Mouse (Mus musculus) mature B cell (primary cell): Measurements from ENCODE around the gene Tstd1.

ENCODE experiments used
- in situ Hi-C: fragments of 300-500 bp; cut with MboI; formaldehyde crosslinking; loops from 2 replicates; pipeline ENCODE4 v1.14.3; 2019

Gene Tstd1

GRCm38 (mm10) chr1:171419291-171419882 lies 715 bp downstream of the Tstd1 start:
- in situ Hi-C loops, result no loop called here

GRCm38 (mm10) chr1:171419905-171420304 lies 1.2 kb downstream of the Tstd1 start:
- in situ Hi-C loops, result no loop called here

GRCm38 (mm10) chr1:171422504-171423095 lies 3.9 kb downstream of the Tstd1 start:
- in situ Hi-C loops, result no loop called here

- in situ Hi-C loops, result no loop called here
Measured at GRCm38 (mm10) chr1:171424638-171425037, 6.0 kb downstream of the Tstd1 start.

GRCm38 (mm10) chr1:171425126-171425525 lies 6.5 kb downstream of the Tstd1 start:
- in situ Hi-C loops, result no loop called here

- in situ Hi-C loops, result no loop called here
Measured at GRCm38 (mm10) chr1:171432158-171432557, 13.5 kb downstream of the Tstd1 start.

GRCm38 (mm10) chr1:171435288-171435814 lies 16.7 kb downstream of the Tstd1 start:
- in situ Hi-C loops, result no loop called here

- in situ Hi-C loops, result no loop called here
Measured at GRCm38 (mm10) chr1:171435974-171436373, 17.3 kb downstream of the Tstd1 start.

- in situ Hi-C loops, result no loop called here
Measured at GRCm38 (mm10) chr1:171437264-171438013, 18.8 kb downstream of the Tstd1 start, which contains the start of gene F11r. TSS of gene F11r (plus strand) at chr1:171437535.

GRCm38 (mm10) chr1:171438014-171438670 lies 19.5 kb downstream of the Tstd1 start:
- in situ Hi-C loops, result no loop called here

- in situ Hi-C loops, result no loop called here
Measured at GRCm38 (mm10) chr1:171439072-171439471, 20.4 kb downstream of the Tstd1 start.

- in situ Hi-C loops, result no loop called here
Measured at GRCm38 (mm10) chr1:171440025-171440725, 21.5 kb downstream of the Tstd1 start.

GRCm38 (mm10) chr1:171441466-171442412 lies 23.1 kb downstream of the Tstd1 start:
- in situ Hi-C loops, result no loop called here

- in situ Hi-C loops, result no loop called here
Measured at GRCm38 (mm10) chr1:171442413-171442760, 23.7 kb downstream of the Tstd1 start.

- in situ Hi-C loops, result no loop called here
Measured at GRCm38 (mm10) chr1:171445050-171445449, 26.4 kb downstream of the Tstd1 start.

- in situ Hi-C loops, result no loop called here
Measured at GRCm38 (mm10) chr1:171446854-171447253, 28.2 kb downstream of the Tstd1 start.

- in situ Hi-C loops, result no loop called here
Measured at GRCm38 (mm10) chr1:171447692-171448091, 29.0 kb downstream of the Tstd1 start.

GRCm38 (mm10) chr1:171450062-171450461 lies 31.4 kb downstream of the Tstd1 start:
- in situ Hi-C loops, result no loop called here

- in situ Hi-C loops, result no loop called here
Measured at GRCm38 (mm10) chr1:171451001-171451400, 32.3 kb downstream of the Tstd1 start.

- in situ Hi-C loops, result no loop called here
Measured at GRCm38 (mm10) chr1:171452522-171452921, 33.9 kb downstream of the Tstd1 start.

GRCm38 (mm10) chr1:171452923-171453322 lies 34.3 kb downstream of the Tstd1 start:
- in situ Hi-C loops, result no loop called here
